Mouse (Mus musculus): ENCODE data around the gene Nosip. TPM values are rescaled to one million over a fixed set of nuclear protein-coding genes. Genes with fewer than 3 reads are reported as not detected.

Nosip gene
- total and polyA plus RNA-seq, 3 experiments = 72.4 to 86.8 (median 81.4) TPM

DNA sequence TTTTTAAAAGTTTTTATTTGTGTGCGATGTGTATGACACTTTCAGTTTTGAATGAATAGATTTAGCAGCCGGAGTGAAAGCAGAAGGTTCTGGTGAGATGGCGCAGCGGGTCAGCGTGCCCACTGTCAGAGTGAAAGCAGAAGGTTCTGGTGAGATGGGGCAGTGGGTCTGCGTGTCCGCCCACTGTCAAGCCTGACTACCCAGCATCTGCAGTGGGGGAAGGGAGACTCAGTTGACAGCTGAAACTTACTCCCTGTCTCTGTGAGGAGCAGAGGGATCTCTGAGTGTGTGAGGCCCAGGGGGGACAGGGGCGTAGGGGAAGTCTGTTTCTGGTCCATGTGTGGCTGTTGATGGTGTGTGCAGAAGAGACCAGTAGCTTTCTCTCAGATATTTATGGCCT, 55.3 kb downstream of the Nosip start:
- in situ Hi-C loops (cut with MboI; ENCODE audit: low pct_ligation_motif_present, low pct_unique_long_range_greater_than_20kb, low sequenced_read_pairs) (no loop called here), dilution Hi-C loops (cut with MboI; ENCODE audit: extremely low pct_ligation_motif_present, extremely low pct_unique_long_range_greater_than_20kb, low sequenced_read_pairs) (no loop called here)
- H3K27ac ChIP-seq (ENCODE audit: insufficient read depth, low read depth) = no peak overlapping the region
- 0 out of 2 replicates have a peak, but pooled peaks cover 2% of the 10 kb centered on the region for H3K79me2 ChIP-seq (replicated peaks; ENCODE audit: control insufficient read depth, extremely low read depth, insufficient read depth, poor library complexity, severe bottlenecking)
- no peaks in the 10 kb centered on the region for H3K9me3 ChIP-seq (replicated peaks; ENCODE audit: low read length)
- no peaks in the 10 kb centered on the region for H3K27me3 ChIP-seq (replicated peaks)
- H3K36me3 ChIP-seq (replicated peaks in 1 of 2; ENCODE audit: control insufficient read depth in 1 of 2, insufficient read depth in 1 of 2, low read length in 1 of 2) = peaks cover 31 to 47% of the 10 kb centered on the region in 2 experiments
- no peak for DNase-seq (ENCODE audit: extremely low read depth)
- no peak overlapping the region for H3K9ac ChIP-seq (ENCODE audit: insufficient read depth, low read depth)
- TF ChIP-seq PAX5 (IDR thresholded peaks at IDR 0.05; ENCODE audit: low read length) (no peak), TBP (conservative IDR thresholded peaks at IDR 0.05; ENCODE audit: low read depth, low read length) (no peak), ZC3H11A (IDR thresholded peaks at IDR 0.05; ENCODE audit: low read depth, low read length) (no peak), CTCF (conservative IDR thresholded peaks at IDR 0.05 in 1 of 2, IDR thresholded peaks at IDR 0.05 in 1 of 2; ENCODE audit: low read depth in 2 of 2, low read length in 2 of 2) (no peak), ZMIZ1 (IDR thresholded peaks at IDR 0.05; ENCODE audit: low read depth, low read length) (no peak), SMC3 (IDR thresholded peaks at IDR 0.05; ENCODE audit: low read depth, low read length) (no peak), IRF4 (IDR thresholded peaks at IDR 0.05; ENCODE audit: low read depth, low read length) (no peak), GABPA (IDR thresholded peaks at IDR 0.05; ENCODE audit: insufficient replicate concordance, low read depth, low read length) (no peak), CHD2 (IDR thresholded peaks at IDR 0.05; ENCODE audit: low read length) (no peak), MAFK (IDR thresholded peaks at IDR 0.05; ENCODE audit: insufficient replicate concordance, low read length) (no peak), ZNF384 (IDR thresholded peaks at IDR 0.05; ENCODE audit: low read depth, low read length) (no peak), ZKSCAN1 (IDR thresholded peaks at IDR 0.05; ENCODE audit: borderline replicate concordance, low read depth, low read length) (no peak), POLR2AphosphoS2 (IDR thresholded peaks at IDR 0.05; ENCODE audit: low read depth, low read length) (no peak; the same call in 1 of the 2 replicates), MYC (IDR thresholded peaks at IDR 0.05; ENCODE audit: low read depth, low read length) (no peak), BHLHE40 (IDR thresholded peaks at IDR 0.05; ENCODE audit: low read depth, low read length) (no peak), USF1 (IDR thresholded peaks at IDR 0.05; ENCODE audit: low read depth, low read length) (no peak), NRF1 (IDR thresholded peaks at IDR 0.05; ENCODE audit: low read depth, low read length) (no peak), USF2 (conservative IDR thresholded peaks at IDR 0.05; ENCODE audit: low read depth, low read length) (no peak), TCF12 (IDR thresholded peaks at IDR 0.05; ENCODE audit: low read depth, low read length) (no peak), JUND (conservative IDR thresholded peaks at IDR 0.05; ENCODE audit: low read depth, low read length) (no peak)
- H3K4me2 ChIP-seq (ENCODE audit: insufficient read depth, low read depth, poor library complexity, severe bottlenecking) = no peak overlapping the region
- H3K4me3 ChIP-seq (replicated peaks in 1 of 3; ENCODE audit: low read depth in 2 of 3, low read length in 2 of 3, poor library complexity in 1 of 3) = no peak overlapping the region
- H3K4me1 ChIP-seq (ENCODE audit: control insufficient read depth in 1 of 2, insufficient read depth in 2 of 2) = peaks cover 2 to 40% of the 10 kb centered on the region in 2 experiments; a peak in 3 of 4 replicates

DNA sequence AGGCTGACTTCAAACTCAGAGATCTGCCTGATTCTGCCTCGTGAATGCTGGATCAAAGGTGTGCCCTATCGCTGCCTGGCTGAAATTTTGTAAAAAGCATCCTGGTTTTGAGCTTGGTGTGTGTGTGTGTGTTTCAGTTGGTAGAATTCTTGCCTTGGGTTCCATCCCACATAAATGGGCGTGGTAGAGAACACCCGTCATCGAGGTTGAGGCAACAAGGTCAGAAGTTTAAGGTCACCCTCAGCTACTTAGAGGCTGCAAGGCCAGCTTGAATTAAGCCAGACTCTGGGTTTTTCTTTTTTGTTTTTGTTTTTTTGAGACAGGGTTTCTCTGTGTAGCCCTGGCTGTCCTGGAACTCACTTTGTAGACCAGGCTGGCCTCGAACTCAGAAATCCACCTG, 56.1 kb downstream of the Nosip start:
- Histone ChIP-seq H3K4me1 (ENCODE audit: control insufficient read depth in 1 of 2, insufficient read depth in 2 of 2) (peaks cover 5 to 44% of the 10 kb centered on the region in 2 experiments; a peak in 3 of 4 replicates), H3K4me2 (ENCODE audit: insufficient read depth, low read depth, poor library complexity, severe bottlenecking) (no peak overlapping the region), H3K9ac (ENCODE audit: insufficient read depth, low read depth) (no peak overlapping the region), H3K27ac (ENCODE audit: insufficient read depth, low read depth) (no peak overlapping the region), H3K27me3 (replicated peaks) (no peaks in the 10 kb centered on the region), H3K9me3 (replicated peaks; ENCODE audit: low read length) (no peaks in the 10 kb centered on the region), H3K36me3 (replicated peaks in 1 of 2; ENCODE audit: control insufficient read depth in 1 of 2, insufficient read depth in 1 of 2, low read length in 1 of 2) (peaks cover 37 to 54% of the 10 kb centered on the region in 2 experiments), H3K4me3 (replicated peaks in 1 of 3; ENCODE audit: low read depth in 2 of 3, low read length in 2 of 3, poor library complexity in 1 of 3) (no peak overlapping the region), H3K79me2 (replicated peaks; ENCODE audit: control insufficient read depth, extremely low read depth, insufficient read depth, poor library complexity, severe bottlenecking) (peaks cover 7% of the 10 kb centered on the region)
- no peak for TF ChIP-seq TBP (conservative IDR thresholded peaks at IDR 0.05; ENCODE audit: low read depth, low read length)
- in situ Hi-C loops (cut with MboI; ENCODE audit: low pct_ligation_motif_present, low pct_unique_long_range_greater_than_20kb, low sequenced_read_pairs) (no loop called here), dilution Hi-C loops (cut with MboI; ENCODE audit: extremely low pct_ligation_motif_present, extremely low pct_unique_long_range_greater_than_20kb, low sequenced_read_pairs) (no loop called here)
- no peak for DNase-seq (ENCODE audit: extremely low read depth)

Measured in CH12.LX (cell line).